Mouse (Mus musculus): ENCODE results near the gene Bdkrb2.

The Bdkrb2 gene

DNA sequence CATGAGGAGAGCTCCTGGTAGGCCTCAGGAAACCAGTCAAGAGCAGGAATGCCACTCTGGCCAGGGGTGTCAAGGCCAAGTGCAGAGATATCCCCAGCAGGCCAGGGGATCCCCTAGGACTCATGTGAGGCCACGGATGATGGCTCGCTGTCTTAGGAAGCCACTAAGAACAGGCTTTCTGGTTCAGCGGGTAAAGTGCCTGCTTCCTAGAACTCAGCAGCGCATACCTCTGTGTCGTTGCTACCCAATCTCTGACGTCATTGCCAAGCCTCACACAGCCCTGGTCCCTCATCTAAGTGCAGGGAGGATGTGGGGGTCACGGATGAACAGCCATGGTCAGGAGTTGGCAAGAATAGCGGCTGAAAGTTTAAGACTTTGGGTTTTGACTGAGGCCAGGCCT lies 34.1 kb downstream of the Bdkrb2 start:
- DNase-seq: no peak

DNA sequence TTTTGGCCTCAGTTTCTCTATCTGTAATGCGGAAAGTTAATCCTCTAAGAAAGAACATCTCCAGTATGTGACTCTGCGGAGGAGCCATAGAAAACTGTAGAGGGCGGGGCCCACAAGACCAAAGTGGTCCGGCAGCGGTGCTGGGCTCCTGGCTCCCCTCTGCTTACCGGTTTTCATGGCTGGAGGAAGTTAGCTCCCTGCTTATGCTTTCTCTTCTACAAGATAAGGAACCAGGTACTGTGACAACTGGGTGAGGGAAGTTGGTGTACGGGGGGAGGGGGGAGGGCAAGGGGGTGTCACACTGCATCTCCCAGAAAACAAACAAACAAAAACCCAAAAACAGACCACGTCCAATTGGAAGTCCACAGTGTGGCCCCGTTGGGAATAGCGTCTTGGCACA lies 35.5 kb downstream of the Bdkrb2 start:
- no peak for DNase-seq

DNA sequence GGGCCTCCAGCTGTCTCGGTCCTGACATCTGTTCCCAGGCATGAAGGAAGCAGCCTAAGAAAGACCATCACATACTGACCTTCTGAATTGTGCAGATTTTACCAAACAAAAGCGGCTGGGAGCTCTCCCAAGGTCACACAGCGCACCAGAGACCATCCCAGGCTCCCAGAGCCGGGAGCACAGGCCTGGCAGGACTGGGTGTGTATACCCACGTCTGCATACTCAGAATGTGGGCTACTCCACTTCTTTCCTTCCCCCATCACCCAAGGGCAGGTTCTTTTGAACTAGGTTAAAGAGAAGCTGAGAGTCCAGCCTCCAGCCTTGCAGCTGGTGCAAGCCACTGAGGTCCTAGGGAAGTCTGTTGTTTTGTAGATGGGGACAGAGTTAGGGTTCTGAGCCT lies 36.1 kb downstream of the Bdkrb2 start:
- DNase-seq: no peak

DNA sequence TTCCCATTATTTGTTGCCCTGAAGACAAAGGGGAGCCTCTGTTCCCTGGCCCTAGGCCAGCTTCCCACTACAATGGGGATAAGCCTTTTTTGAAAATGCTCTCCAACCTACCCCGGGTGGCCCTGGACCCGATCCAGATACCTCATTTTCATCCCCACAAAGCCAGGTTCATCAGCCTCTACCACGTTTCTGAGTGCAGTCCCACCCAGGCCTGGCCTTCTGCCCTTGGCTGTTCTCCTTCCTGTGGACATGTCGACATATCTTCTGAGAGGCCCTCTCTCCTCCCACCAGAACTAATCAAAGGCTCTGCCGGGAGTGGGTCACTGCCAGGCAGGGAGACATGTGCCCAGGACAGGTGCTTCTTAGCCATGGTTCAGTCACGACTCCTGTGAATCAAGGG lies 38.6 kb downstream of the Bdkrb2 start:
- no peak for DNase-seq

DNA sequence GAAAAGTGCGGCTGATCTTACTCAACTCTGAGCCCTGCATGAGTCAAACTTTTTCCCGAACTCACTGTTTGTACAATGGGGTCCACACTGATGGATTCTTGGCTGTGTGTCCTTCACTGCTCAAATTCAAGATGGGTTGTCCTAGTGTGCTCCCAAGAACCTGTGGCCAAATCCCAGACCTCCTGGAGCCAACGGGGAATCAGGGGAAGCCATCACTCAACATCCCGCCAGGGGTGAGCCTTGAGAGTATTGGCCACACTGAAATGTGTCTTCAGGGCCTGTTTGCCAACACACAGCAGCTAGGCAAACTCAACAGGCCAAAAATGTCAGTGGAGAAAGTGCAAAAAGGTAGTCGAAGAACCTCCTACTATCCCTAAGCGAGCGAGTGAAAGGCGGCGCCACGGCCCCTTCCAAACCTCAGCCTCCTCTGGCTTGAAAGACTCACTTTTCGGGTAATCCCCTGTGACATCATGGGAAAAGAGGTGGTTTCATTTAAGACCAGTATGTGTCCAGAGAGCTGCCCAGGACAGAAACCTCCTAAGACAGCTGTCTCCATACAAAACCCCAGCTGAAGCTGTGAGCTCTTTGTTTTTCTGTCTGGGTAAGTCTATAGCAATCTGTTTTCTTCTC lies 39.7 kb downstream of the Bdkrb2 start, which contains the start of gene Bdkrb1:
Gene Bdkrb1, plus strand, starts transcription at position 505 of the 630 bp plus-strand sequence.
- DNase-seq: no peak

DNA sequence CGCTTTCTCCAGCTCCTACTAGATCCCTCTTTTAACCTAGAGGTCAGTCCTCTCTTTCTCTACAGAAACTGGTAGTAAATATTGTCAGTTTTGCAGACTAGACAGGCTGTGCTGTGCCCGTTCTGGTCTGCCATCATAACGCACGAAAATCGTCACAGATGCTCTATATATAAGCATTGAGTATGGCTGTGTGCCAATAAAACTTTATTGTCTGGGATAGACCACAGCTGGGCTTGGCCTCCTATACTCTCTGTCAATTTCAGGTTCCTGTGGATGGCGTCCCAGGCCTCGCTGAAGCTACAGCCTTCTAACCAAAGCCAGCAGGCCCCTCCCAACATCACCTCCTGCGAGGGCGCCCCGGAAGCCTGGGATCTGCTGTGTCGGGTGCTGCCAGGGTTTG lies 40.9 kb downstream of the Bdkrb2 start:
- DNase-seq: no peak

DNA sequence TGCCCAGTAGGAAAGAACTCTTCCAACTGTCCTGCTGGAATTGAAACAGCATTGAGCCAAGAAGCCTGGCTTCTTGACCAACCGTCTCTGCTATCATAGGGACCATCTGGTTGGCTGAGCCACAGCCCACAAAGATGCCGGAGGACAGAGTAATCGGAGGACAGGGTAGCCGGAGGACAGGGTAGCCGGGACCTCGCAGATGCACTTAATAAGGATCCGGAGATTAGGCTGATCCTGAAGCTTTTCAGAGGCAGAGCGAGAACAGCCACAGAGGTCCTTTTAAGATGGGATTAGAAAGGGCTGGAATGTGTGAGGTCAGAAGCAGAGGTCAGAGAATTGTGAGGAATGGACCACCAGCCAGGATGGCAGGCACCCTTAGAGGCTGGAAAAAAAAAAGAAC lies 42.2 kb downstream of the Bdkrb2 start:
- no peak for DNase-seq

DNA sequence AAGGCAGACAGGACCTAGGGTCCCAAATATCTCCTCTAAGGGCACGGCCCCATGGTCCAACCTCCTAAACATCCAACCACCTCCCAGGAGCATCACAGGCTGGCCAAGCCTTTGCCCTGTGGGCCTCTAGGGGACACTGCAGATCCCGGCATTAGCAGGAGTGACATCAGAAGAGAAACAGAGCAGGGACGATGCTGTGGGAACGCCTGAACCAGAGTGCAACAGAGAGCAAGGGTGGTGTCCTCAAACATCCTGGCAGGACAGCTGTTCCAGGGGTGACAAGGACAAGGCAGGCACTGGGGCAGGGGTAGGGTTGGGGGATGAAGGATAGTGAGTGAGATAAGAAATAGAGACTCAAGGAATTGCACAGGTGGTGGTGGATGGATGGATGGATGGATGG lies 43.9 kb downstream of the Bdkrb2 start:
- no peak for DNase-seq

DNA sequence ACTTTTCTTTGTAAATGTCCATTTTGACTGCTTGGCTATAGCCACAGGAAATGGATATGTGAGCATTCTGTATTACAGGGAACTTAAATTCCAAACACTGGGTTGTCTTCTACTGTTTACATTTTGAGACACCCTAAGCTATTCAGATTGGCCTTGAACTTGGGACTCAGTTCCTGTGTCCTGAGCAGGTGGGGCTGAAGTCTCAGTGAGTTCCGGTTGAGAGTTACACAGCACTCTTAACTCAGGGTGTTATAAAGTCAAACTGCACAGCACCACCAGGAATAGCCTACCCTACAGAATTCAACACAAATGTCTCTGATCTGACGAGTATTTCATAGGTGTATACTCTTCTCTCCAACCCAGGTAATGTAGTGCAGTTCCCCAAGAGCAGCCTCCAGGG lies 48.0 kb downstream of the Bdkrb2 start:
- DNase-seq: no peak

DNA sequence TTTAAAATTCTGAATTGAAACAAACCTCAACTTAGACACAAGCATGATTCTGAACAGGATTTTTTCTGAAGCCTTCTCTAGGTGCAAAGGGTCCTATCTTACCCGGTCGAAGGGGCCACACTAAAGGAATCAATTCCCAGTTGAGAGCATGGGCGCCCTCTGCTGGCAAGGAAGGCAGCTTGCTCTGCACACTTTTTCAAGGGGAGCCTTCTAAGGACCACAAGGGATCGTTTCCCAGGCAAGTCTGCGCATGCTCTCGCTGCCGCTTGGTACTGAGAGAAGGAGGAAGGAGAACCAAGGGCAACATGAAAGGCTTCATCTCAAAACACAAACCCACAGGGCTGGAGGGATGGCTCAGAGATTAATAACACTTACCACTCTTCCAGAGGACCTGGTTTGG lies 48.7 kb downstream of the Bdkrb2 start:
- DNase-seq: peak; percentile 27

DNA sequence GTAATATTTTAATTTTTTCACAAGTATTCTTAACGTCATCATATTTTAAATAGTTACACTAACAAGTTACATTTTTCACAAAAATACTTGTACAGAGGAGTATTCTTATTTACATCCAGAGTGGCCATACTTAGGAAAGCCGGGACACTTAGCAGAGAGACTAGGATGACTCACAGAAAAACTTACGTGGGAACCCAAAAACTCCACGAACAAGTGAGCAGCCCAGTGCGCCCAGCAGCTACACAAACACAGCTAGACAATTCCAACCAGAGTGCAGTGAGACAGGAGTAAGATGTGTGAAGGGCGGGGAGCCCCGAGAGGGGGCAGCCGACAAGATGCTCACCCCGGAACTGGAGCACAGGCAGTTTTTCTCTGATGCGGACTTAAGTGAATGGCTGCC lies 50.5 kb downstream of the Bdkrb2 start:
- no peak for DNase-seq

DNA sequence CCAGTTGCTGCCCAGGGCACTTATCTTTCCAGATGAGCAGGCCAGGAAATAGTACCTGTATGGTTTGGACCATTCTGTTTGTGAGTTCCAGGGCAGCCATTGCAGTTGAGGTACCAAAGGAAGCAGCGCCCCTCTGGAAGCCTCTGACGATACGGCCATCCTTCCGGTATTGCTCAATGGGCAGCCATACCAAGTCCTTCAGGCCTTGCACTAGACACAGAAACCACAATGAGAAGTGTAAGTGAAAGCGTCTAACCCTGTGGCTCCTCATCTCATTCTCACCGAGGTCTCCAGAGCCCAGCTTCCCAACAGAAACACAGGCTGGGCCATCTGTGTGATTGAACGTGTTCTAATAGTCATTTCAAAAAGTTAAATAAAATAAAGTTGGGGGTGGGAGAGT lies 59.0 kb downstream of the Bdkrb2 start:
- DNase-seq: no peak

DNA sequence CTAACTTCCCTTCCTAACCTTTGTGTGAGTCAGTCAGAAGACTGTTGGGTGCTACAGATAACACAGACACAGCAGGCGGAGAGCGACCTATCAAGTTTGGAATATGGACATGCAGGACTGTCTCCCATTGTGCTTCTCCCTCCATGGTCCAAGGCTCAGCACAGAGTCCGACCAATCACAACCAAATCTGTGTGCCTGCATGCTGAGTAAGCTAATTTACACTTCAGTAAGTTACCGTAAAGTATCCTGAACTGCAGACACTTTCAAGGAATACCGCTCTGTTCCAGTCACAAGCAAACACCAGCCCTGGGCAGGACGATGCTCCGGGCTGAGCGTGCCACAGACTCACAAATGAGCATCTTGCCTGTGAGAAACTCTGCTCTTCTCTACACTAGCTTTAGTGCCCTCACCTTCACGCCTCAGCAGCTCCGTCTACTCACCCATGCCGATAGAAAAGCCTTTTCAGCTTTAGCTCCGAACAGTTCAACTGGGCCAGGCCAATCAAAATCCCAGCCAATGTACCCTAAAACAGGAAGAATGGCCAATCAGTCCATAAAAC lies 60.0 kb downstream of the Bdkrb2 start:
- DNase-seq: no peak

DNA sequence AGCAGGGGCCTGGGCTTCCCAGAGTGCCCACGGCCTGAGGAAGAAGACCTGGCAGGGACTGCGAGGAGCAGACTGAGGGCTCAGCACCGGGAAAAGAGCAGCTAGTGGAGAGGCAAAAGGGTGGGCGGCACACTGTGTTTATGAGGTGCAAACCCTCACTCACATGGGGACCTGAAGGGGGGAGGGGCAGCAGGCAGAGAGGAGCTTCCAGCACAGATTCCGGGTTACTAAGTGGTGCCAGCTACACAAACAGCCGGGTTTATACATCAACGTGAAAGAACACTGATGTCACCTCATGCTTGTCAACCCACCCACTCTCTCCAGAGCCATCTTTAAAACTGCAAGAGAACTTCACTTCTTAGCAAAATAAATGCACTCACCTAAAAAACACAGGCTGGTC lies 62.8 kb downstream of the Bdkrb2 start:
- no peak for DNase-seq

DNA sequence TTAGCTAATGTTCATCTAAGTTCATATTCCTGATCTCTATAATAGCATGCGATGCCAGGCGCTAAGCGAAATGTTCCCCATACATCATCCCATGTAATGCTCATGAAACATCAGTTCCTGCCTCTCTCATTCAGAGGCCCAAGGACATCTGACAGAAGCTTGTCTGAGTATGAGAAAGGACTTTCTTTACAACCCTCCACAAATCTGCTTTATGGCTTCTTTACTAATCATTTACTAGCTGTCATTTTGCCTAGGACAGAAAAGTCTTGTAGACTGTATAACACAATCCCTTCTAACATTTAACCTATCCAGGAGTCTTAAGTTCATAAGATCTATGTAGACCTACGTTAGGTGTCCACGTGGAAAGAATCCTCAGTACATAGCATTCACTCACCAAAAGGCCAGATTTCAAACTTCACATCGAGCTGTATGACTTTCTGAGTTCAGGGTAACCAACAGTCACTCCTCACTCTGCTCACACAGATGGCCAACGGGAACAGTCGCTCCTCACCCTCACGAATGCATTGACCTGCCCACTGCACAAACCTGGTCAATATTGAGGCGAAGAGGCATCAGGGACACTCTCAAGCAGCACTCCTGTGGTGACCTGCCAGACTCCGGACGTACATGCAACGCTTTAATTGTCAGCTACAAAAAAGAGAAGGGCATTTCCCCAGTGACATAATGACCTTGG lies 71.5 kb downstream of the Bdkrb2 start:
- no peak for DNase-seq

DNA sequence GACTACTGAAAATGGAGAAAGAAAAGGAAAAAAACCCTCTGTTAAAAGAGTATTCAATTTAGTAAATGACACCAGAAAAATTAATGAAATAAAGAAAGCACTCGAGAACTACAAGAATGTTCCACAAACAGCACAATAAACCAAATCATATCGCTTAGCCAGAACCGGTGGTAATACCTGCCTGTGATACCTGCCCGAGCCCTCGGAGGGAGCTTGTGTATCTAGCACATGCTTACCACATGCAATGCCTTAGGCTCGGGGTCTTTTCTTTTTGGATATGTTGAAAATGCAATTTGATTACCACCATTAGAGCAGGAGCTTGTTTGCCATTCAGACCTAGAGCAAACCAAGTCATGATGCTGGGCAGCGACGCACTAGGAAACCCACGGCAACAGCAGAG lies 73.5 kb downstream of the Bdkrb2 start:
- DNase-seq: no peak

DNA sequence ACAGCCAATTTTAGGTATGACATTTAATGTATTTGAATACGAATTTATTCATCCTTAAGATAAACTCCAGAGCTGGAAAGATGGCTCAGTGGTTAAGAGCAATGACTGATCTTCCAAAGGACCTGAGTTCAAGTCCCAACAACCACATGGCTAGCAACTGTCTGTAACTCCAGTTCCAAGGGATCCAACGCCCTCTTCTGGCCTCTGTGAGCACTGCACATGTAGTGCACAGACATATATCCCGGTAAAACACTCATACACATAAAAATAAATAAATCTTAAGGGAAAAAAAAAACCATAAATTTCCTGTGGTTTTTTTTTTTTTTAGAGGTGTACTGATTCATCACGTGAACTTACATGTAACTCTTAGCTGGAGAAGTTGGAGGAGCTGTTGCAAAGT lies 74.5 kb downstream of the Bdkrb2 start:
- no peak for DNase-seq

DNA sequence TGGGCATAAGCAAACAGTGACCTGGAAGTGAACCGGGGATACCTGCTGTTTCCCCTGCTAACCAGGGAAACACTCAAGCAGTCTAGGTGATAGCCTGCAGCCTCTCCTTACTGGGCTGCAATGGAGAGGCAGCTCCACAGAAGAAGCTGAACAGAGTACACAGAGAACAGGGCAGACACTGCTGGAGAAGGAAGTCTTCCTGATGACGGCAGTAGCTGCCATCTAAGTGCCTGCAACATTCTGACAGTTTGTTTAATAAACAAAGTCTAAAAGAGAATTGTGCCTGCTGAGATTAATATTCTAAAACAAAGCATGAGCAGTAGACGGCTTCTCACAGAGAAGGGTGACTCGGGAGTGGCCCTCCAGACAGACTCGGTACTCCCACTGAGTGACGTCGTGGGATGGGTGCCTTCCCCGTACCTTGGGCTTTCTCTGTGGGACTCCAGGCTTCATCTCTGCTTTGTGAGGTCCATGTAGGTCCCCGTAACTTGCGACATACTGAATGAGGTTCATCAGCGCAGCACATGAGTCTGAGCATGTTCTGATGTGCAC lies 79.8 kb downstream of the Bdkrb2 start:
- DNase-seq: no peak

Measured in cerebellum, adult 9-10 months (tissue).